Mouse (Mus musculus): ENCODE measurements around the gene Cntfr. TPM values are rescaled to one million over a fixed set of nuclear protein-coding genes. Genes with fewer than 3 reads are reported as not detected.

Gene Cntfr
- polyA plus RNA-seq, 1 experiment, result 8.1 TPM

- WGBS, result 79% methylated on average over 10 of the region's 10 CpGs
- no peak overlapping the region for H3K27ac ChIP-seq (ENCODE audit: insufficient read depth, low read length)
- DNase-seq (ENCODE audit: low read depth in 1 of 2, low spot score in 2 of 2), result no peak
- no peaks in the 10 kb centered on the region for H3K36me3 ChIP-seq (ENCODE audit: control insufficient read depth, insufficient read depth, low read length)
- TF ChIP-seq CTCF (IDR thresholded peaks at IDR 0.05; ENCODE audit: extremely low read depth, insufficient read depth, insufficient read length, insufficient replicate concordance), result no peak
- no peak for TF ChIP-seq POLR2A (IDR thresholded peaks at IDR 0.05; ENCODE audit: low read depth, low read length)
- H3K4me3 ChIP-seq (ENCODE audit: extremely low read depth, insufficient read depth, insufficient read length), result no peak overlapping the region
- no peaks in the 10 kb centered on the region for H3K4me1 ChIP-seq (ENCODE audit: control insufficient read depth, insufficient read depth, insufficient read length)
- no peaks in the 10 kb centered on the region for H3K27me3 ChIP-seq (ENCODE audit: control insufficient read depth, insufficient read depth, low read length)
Observed at GRCm38 (mm10) chr4:41609681-41610593, 87.0 kb downstream of the Cntfr start.

Other genes with a start within 250 kb of the Cntfr start
- 1.6 and 1.8 TPM in 2 replicates for gene Kif24, start 232.2 kb downstream of the Cntfr start, polyA plus RNA-seq (2012; rRNA removed)
- 4.1 and 4.3 TPM in 2 replicates for gene Nudt2, start 231.9 kb downstream of the Cntfr start, polyA plus RNA-seq (2012; rRNA removed)
- gene AI464131, start 194.0 kb downstream of the Cntfr start, polyA plus RNA-seq (2012; rRNA removed), result 2.2 and 2.3 TPM in 2 replicates
- 0.15 and 0.16 TPM in 2 replicates for gene 1110017D15Rik, start 179.8 kb downstream of the Cntfr start, polyA plus RNA-seq (2012; rRNA removed)
- 16.3 and 23.9 TPM in 2 replicates for gene Fam219a, start 127.6 kb downstream of the Cntfr start, polyA plus RNA-seq (2012; rRNA removed)
- gene Dnaic1, start 127.3 kb downstream of the Cntfr start, polyA plus RNA-seq (2012; rRNA removed), result 0.25 and 0.95 TPM in 2 replicates
- 8.7 and 8.9 TPM in 2 replicates for gene Enho, start 56.8 kb downstream of the Cntfr start, polyA plus RNA-seq (2012; rRNA removed)
- 45.0 and 52.1 TPM in 2 replicates for gene Il11ra1, start 2.9 kb upstream of the Cntfr start, polyA plus RNA-seq (2012; rRNA removed)
- 32.8 and 46.9 TPM in 2 replicates for gene Rpp25l, start 16.4 kb upstream of the Cntfr start, polyA plus RNA-seq (2012; rRNA removed)
- gene Dctn3, start 26.1 kb upstream of the Cntfr start, polyA plus RNA-seq (2012; rRNA removed), result 25.4 and 25.5 TPM in 2 replicates
- gene Arid3c, start 34.1 kb upstream of the Cntfr start, polyA plus RNA-seq (2012; rRNA removed), result not detected in 2 replicates
- 67.1 and 91.0 TPM in 2 replicates for gene Galt, start 58.1 kb upstream of the Cntfr start, polyA plus RNA-seq (2012; rRNA removed)
- 48.3 and 51.1 TPM in 2 replicates for gene Sigmar1, start 59.1 kb upstream of the Cntfr start, polyA plus RNA-seq (2012; rRNA removed)
- gene Ccl27a, start 77.2 kb upstream of the Cntfr start, polyA plus RNA-seq (2012; rRNA removed), result 8.9 and 14.1 TPM in 2 replicates
- gene Gm21541, start 206.5 kb upstream of the Cntfr start, polyA plus RNA-seq (2012; rRNA removed), result 4.0 and 5.7 TPM in 2 replicates
- 0.86 and 4.2 TPM in 2 replicates for gene Gm20878, start 244.5 kb upstream of the Cntfr start, polyA plus RNA-seq (2012; rRNA removed)